Mouse (Mus musculus) frontal cortex, postnatal 36 days (tissue): ENCODE results near the gene Mis12.
A peak's percentile ranks its signal among the peaks of the same experiment; 100 is the strongest.

Experiments
- DNase-seq, 2 experiments: peaks; one replicate each; pipeline ENCODE4 v3.0.0; 2022; ENCODE audit warnings: low spot score in 2 of 2

The Mis12 gene

DNA sequence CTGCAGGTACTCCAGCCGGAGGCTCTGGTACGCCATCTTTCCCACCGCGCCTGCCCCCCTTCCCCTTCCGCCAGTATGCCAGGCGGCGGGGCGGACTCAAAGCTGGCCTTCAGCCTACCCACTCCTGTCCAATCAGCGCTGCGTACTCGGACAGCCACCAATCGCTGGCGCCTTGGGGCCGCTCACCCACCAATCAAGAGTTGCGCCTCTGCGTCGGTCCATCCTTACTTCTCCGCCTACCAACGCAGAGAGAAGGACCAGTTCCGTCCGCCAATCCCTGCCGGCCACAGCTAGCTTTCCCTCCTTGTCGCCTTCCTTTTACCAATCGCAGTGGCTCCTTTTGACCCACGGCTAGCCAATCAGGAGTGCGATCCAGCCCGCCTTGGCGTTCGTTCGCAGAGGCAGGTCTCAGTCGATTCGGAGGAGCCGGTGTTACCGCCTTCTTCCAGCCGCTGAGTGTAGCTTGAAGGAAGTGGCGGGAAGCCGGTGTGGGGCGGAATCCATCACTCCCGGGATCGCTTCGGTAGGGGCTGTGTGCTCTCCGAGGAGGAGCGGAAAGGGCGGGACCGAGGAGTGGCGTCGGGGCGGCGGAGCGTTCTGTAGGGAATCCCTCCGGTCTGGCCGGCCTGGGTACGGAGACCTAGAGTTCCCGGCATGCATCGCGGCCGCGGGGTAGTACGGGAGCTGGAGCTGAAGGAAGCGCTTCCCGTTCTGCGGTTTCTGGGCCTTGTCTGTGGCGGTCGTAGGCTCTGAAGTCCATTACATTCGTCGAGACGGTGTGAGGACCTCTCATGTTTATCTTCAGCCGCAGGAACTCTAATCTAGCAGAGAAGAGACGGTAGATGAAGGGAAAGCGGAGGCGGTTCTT, at the start of gene Mis12, which contains the start of gene Derl2:
Mis12 (plus strand) TSS at position 411 of the 868 bp plus-strand sequence.
Derl2 (minus strand) TSS at position 641 of the 868 bp plus-strand sequence.
- peak; percentile 99 for DNase-seq

DNA sequence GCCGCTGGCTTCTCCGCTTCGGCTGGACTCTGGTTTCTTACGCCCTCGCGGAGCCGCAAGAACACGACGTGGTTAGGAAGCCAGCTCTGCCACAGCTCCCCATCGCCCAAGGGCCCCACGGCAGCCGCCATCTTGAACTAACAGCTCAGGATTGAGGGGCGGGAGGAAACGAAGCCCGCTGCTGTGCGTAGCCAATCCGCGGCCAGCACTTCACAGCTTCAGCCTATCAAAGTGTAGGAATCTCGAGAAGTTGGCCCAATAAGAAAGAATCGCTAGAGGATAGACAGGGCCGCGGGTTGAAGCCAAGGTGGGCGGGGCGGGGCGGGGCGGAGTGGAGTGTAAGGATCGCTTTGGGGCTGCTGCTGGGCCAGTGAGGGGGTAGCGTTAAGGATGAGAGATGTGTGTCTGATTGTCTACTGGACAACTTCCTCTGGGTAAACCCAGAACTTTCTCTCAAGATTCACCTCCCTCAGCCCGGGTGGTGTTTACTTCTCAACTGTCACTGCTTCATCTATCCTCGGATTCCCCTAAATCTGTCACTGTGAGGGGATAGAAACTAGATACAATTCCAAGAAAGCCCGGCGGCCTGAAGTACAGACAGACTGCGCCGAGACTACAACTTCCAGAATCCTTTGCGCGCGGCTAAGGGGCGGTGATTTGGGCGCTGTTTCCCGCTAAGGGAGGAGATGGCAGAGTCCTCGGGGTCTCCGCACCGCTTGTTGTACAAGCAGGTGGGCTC, 49.4 kb upstream of the Mis12 start, which contains the start of the genes Nup88 and Rpain:
Nup88 (minus strand) TSS at position 153 of the 739 bp plus-strand sequence.
Rpain (plus strand) TSS at position 393 of the 739 bp plus-strand sequence.
- peak; percentile 92 to 96 for DNase-seq

DNA sequence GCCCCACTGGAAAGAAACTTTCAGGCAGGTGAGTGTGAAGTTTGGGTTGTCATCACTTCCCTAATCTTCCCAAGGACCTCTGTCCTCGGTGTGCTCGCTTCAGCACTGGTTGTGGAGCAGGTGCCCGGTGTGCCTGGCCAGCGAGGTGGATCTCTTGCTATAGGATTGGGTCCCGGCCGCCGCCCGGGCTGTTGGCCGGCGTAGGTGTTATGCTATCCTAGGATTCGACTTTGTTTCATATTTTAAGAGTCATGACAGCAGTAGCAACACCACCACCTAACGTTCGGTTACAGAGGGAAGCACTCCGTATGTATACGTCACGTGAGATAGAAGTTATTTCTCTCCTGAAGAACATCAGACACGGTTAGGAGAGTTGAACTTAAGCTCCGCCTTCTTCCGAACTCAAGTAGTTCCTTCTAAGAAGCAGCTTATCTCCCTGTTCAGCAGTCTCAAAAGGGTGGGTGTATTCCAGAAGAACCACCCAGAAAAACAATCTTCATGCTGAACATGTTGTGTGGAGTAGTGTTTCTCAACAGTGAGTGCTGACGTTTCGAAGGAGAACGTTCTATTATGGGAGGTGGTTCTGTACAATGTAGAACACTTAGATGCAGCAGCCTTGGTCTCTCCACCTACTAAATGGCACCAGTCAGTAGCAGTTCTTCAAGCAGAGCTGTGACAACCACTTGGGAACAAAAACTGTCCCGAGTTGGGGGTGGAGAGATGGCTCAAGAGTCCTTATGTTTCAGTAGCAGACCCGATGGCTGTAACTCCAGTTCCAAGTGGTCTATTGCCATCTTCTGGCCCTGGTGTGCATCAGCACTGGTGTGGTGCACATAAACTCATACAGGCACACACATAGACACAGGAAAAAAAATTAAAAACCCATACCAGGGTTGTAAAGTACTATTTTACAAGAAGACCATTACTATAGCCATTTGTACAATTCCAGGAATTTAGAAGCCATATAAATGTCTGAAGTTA, 48.6 kb upstream of the Mis12 start:
- no peak for DNase-seq

DNA sequence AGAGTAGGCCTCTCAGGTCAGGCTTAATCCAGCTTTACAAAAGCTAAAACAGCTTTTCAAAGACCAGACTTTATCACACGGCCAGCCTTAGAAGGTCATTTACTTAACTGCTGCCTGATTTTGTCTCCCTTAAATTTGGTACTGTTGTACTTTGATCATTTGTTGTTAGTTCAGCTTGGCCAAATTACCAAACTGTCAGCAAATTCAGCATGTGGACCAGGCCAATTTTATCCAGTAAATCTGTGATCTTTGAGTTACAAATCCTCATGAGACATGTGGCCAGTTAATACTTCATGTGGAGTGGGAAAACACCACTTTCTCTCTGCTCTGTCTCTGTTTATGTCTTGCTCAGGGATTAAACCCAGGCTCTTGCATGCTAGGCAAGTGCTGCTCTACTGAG, 46.8 kb upstream of the Mis12 start:
- no peak for DNase-seq

DNA sequence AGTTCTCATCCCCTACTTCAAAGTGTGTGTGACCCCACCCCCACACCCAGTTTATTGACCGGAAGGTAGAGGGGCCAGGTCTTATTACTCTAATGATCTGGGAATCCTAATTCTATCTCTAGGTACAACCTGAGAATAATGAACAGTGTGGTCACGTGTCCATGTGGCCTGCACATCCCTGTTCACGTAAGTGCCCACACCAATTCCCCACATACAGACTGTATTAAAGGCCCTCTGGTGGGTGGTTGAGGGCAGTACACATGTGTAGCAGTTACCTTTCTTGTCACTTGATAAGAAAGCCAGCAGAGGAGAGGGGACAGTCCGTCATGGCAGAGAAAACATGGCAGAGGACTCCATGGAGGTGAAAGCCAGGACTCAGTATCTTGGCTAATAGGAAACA, 45.5 kb upstream of the Mis12 start:
- DNase-seq: no peak

DNA sequence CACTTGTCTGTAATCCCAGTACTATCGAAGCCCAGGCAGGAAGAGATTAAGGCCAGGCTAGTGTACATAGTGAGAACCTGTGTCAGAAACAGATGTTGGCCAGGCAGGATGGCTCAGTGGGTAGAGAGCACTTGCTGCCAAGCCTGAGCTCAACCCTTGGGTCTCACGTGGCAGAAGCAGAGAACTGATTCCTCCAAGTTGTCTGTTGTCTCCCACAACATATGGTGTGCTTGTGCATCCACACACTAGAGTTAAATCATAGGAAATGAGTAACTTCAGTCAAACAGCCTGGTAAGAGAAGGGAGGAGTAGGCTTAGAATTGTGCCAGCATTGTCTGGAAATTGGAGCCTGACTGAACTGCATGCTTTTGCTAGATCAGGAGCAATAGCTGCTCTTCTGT, 44.2 kb upstream of the Mis12 start:
- peak; percentile 15 to 35 for DNase-seq

DNA sequence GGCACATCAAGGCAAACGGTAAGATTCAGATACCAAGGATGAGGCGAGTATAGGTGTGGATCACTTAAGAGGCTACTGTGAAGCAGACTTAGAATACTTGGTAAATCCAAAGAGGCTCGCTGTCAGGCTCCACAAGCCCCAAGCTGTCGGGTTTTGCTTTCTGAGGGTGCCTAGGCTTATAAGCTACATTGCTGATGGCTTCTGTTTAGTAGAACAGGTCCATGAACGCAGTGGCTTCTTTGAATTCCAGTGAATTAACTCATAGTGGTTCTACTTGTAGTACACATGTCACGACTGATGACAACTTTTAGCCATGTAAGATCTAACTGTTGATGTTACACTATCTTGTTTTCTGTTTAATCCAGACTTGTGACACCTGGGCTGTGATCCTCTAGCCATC, 42.1 kb upstream of the Mis12 start:
- no peak for DNase-seq

DNA sequence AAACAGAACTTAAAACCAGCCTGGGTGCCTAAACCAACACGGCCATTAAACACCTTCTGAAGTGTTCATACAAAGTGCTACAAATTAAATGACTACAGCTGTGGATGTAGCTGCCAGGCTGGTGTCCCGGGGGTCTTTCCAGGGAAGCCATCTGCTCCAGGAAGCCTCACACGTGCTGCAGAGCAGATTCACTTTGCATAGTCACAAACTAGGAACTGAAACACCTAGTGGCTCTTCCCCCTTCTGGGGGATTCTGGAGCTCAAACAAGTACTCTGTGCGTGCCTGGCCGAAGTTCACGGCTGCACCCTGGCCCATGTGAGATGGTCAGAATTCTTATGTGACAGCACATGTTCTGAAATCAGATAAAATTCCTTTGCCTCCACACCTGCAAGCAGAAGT, 39.2 kb upstream of the Mis12 start:
- no peak for DNase-seq

DNA sequence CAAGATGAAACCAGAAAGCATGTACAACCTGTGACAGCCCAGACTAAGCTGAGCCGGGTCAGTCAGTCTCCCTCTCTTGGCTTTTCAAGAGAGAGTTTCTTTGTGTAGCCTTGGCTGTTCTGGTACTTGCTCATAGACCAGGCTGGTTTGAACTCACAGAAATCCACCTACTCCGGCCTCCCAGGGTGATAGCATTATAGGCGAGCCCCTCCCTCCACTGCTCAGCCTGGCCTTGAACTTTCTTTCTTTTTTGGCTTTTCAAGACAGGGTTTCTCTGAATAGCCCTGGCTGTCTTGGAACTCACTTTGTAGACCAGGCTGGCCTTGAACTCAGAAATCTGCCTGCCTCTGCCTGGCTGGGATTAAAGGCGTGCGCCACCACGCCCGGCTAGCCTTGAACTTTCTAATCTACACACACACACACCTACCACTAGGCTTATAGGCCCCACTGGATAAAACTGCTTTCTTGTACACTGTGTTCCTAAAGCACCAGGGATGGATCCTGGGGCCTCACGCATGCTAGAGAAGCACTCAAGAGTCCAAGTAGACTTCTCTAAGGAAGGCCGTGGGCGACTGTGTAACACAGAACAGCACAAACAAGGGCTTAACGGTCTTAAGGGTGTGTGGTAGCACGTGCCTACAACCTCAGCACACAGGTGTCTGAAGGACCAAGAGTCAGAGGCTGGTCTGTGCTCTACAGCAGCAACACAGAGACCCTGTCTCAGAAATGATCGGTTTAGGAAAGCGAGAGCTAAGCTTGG, 38.5 kb upstream of the Mis12 start:
- no peak for DNase-seq

DNA sequence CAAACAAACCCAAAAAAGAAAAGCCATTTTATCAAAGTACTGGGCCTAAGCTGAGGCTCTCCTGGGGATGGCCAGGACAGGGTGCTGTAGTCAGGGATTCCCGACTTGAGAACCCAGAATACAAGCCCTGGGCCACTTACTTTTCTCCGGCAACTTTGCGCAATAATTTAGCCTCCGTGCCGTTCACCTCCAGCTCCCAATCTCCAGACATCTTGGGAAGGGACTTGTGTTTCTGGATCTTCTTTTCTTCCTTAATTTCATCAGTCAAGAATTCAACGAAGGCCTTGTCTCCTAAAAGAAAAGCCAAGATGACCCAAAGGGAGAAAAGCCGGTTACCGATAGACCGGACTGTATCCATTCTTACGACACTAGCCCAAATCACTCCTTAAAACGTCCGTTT, 37.4 kb upstream of the Mis12 start:
- DNase-seq: no peak

DNA sequence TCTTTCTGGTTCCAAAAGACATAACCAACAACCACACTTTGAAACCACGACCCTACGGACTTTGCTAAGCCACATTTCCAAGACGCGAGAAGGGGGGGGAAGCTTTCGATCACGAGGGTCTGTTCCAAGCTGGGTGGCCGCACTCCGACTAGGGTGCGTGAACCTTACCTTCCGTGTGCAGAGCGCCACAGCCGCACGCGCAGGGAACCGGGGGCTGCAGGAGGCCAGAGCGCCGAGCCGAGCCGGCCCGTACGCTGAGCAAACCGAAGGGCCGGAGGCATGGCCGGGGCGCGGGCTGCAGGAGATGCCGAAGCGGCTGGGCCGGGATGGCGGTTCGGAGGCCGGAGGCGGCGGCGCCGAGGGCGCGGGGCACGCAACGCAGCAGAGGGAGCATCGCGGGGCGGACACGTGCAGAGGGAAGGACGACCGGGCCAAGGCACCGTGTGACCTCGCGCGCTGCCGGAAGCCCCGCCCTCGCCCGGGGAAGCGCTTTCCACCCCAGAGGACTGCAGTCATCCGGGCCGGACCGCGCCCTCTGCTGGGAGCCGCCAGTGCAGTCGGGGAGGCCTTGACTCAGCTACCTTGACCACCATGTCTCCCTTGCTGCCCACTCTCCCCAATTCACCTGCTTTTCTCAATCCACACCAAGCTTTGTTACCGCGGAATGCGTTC, 36.7 kb upstream of the Mis12 start, which contains the start of gene C1qbp:
C1qbp (minus strand) TSS at position 470 of the 672 bp plus-strand sequence.
- DNase-seq: peak; percentile 92

DNA sequence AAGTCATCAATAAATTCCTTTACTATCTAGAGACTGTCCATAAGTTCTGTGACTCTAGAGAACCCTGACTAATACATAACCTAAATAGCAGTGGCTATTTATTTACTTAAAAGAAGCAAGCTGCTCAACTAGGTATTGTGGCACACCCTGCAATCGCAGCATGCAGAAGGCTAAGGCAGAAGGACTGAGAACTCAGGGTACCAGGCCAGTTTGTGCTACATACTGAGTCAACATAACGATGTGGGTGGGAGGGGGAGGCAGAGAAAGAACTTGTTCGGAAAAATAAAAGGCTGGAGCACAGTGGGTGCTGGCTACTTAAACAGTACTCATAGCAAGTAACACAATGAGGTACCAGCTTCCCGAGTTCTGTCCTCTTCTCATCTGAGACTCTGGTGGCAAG, 18.2 kb upstream of the Mis12 start:
- peak in 1 of 2 experiments; percentile 28 for DNase-seq

DNA sequence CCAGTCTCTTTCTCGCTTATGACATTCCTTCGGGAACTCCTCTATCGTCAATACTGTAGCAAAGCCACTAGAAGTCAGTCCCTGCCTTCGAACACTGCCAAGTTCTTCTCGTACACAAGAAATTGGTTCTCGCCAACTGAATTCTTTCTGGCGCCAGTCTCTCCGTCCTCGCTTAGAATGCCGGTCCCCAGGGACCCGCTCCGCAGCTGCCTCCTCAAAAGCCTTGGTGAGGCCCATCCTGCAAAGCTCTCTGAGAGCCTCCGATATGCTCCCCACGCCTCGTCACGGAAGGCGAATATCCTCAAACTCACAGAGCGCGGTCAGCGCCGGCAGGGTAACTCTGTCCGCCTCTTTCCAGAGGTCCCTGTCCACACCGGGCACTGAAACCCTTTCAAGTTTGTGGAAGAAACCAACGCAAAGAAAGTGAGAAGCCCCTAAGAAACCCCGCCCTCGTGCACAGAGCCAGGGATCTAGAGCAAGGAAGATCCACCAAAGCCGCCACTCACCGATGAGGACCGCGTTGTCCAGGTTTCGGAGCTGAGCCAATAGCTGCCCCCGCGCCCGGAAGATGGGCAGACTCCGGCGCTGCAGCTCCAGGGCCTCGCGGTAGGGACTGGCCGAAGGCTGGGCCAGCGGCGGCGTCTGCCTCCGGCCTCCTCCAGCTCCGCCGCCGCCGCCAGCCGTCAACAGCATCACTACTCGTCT, 15.6 kb upstream of the Mis12 start:
- DNase-seq: no peak

DNA sequence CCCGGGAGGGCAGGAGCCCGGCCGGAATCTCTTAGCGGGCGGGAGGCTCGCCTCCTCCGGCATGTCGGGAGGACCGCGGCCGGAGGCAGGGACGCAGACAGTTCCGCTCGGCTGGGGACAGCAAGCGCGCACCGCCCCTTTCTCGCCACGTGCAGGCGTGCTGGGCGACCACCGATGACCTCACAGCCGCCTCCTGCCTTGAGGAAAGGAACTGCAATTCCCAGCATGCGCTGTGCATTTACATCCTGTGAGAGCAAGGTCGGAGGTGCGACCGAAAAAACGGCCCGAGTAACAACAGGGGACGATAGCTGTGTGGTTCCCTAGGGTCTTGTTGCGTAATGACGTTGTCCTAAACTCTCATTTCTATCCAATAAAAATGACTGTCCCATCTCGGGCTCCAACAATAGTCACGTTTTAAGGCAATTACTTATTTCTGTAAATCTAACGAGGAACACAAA, 15.1 kb upstream of the Mis12 start, which contains the start of gene Dhx33:
Dhx33 (minus strand) TSS at position 122 of the 458 bp plus-strand sequence.
- peak; percentile 97 to 98 for DNase-seq

DNA sequence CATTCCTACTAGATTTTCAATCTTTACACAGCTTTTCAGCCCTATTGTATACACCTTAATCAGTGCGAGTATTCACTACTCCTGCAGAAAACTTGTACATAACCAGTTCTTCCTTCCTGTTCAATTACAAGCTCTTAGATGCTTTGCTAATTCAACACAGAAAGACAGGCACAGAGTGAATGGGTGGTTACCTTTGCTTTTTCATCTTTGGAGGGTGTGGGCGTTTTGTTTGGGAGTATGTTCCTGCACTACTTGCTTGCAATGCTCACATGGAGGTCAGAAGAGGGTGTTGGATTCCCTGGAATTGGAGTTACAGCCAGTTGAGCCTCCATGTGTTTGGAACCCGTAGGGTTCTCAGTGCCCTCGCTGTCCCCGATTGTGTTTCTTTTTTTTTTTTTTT, 14.4 kb upstream of the Mis12 start:
- no peak for DNase-seq

DNA sequence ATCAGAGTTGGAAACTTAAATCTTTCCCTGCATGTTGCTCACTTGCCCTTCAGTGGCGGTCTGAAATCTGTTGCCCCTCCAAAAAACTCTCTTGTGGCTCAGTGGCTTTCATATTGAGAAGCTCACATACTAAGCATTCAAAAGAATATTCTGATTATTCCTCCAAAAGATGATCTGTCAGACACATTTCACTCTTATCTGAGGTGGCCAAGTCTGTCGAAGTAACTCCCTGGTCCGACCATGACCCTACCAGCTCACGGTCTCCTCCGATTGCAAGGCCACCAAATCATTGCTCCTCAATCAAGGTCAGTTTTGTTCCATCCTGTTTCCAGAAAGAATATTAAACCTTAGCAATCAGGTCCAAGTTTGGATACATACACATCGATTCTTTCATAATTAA, 12.4 kb upstream of the Mis12 start:
- DNase-seq: no peak

DNA sequence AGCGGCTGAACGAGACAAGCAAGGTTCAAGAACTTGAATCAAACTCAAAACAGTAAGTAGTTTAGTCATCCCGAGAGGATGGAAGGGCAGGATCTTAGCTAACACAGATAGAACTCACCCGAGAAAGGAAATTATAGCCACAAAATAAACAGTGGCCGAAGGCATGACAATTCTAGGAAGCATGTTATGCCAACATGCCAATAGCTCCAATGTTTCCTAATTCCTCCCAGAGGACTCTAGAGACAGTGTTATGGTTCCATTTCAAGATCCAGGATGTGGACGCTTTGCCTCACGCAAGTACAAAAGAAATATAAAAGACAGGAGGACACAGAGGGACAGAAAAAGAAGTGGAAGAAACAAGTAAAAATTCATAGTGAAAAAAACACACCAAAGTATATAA, 11.6 kb upstream of the Mis12 start:
- no peak for DNase-seq

DNA sequence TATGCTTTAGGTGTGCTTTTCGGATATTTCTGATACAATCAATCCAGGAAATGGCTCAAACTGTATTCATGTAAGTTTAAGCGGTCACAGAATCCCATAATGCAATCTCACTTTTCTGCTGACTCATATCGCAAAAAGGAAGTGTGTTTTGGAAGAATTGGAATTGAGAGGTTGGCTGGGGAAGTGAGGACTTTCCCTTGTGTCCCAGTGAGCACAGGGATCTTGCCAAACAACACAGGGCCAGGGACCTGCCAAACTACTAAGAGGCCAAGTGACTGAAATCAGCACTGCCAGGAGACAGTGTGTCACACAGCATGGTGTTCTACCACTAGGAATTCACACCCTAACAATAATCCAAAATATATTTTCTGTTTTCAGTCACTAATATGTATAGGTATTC, 11.1 kb upstream of the Mis12 start:
- DNase-seq: no peak

DNA sequence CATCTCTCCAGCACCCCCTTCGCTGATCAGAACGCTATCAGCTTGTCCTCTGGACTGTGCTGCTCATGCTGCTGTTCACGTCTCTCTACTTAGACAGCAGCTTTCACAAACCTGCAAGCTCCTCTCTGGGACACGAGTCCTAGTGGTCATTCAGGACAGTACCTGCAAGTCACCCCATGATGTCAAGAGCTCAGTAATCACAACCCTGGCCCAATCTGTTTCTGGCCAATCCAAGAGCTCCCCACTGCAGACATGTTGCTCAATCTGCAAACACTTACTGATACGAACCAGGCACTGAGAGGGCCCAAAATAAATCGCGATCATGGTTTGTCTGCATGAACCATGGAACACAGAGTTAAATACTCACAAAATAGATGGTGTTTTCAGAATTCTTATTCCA, 6.7 kb upstream of the Mis12 start:
- no peak for DNase-seq
